Mouse (Mus musculus): ENCODE results near the gene Pafah1b2. TPM values are rescaled to one million over a fixed set of nuclear protein-coding genes. Genes with fewer than 3 reads are reported as not detected.
A peak's percentile ranks its signal among the peaks of the same experiment; 100 is the strongest.

The Pafah1b2 gene
- polyA plus RNA-seq (2017; shearing (Covaris generic)), result 10 to 100 TPM; 59.9 to 63.9 TPM

DNA sequence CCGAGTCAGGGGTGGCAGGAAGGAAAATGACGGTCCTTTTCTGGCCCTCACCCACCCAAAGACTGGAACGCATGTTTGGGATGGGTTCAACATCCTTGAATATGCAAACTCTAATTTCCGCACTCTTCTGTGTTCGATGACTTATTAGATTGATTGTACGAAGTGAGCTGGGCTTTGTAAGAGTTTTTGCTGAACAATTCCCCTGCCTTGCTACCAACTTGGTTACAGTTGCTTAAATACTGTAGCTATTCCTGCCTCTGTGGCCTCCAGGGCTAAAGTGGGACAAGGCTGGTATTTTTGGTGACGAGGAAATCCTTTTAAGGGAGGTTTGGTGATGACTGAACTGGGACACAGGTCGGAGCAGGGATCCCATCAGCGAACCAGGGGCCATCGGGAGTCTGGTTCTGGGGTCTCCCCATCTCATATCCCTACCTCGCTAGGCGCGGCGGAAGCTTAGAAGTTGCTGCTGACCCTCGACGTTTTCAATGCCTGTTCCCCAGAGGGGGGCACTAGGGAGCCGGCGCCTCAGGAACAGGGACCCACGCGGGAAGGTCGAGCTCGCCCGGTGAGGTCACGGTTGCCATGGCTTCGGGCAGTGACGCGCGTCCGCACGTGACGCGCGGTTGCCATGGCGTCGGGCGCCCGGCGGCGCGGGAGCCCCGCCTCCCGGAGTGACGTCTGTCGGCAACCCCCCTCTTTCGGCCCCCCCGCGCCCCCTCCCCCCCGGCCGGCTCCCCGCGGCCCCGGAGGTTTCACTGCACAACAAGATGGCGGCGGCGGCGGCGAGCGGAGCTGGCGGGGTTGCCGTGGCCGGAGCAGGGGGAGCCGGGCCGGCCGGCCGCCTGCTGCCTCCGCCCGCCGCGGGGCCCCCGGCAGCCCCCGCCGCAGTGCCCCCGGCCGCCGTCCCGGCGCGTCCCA is at the start of gene Pafah1b2, which contains the start of gene Sik3:
TSS of gene Pafah1b2 (minus strand) at position 600 of the 918 bp plus-strand sequence.
TSS of gene Sik3 (plus strand) at position 730 of the 918 bp plus-strand sequence.
- peak; percentile 81 for ATAC-seq

DNA sequence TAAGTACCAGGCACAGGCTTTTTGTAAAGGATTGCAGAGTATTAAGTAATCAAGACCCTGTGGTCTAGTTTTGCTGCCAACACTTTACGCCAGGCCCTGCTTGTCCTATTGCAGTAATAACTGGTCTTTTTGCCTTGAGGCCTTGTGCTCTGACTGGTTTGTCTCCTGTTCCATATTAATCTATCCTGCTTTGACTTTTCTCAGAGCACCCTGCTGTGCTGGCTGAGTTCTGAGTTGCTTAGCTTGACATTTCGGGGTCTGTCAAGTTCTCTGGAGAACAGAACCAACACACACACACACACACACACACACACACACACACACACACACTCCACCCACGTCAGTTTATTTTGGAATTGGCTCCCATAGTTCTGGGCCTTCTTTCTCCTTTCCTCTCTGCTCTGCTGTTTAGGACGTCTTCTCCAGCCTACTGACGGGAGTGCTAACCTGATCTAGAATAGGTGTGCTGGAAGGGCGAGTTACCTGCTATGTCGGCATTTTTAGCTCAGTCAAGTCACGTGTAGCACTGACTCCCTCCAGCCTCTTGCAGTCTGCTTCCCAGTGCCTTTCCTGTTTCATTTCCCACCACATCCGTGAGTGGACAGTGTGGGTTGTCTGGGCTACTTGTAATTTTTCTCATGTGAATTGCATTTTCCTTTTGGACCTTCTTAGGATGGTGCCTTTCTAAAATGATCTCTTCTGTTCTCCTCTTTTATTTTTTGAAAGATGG is 49.4 kb upstream of the Pafah1b2 start:
- ATAC-seq, result no peak

DNA sequence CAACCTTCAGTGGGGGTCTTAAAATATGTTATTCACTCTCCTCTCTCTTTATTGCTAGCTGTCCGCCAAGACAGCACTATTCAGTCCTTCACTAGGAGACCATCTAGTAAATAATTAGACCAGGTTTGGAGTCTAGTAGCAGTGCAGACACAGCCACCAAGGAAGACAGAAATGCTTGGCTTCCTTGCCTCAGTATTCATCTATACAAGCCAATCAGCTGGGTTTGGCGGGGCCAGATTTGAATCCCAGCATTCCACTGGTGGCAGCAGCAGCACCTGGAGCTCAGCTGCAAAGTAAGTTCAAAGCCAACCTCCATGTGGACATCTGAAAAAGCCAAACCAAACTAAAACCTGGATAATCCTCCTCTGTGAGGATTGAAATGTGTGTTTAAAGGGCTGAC is 47.8 kb upstream of the Pafah1b2 start:
- no peak for ATAC-seq

DNA sequence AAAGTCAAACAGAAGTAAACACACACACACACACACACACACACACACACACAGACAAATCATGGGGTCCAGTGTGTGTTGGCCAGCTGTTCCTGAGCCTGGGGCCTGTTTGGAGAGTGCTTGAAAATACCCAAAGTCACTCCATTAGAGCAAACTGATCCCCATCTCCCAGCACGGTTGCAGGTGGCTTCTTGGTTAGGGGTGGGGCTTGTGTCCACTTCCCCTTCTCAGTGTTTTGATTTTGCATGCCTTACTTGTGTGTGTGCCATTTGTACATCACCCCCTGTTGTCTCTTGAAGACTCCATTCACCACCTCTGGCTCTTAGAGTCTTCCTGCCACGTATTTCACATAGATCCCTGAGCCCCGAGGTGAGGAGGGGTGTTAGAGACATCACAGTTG is 45.6 kb upstream of the Pafah1b2 start:
- no peak for ATAC-seq

DNA sequence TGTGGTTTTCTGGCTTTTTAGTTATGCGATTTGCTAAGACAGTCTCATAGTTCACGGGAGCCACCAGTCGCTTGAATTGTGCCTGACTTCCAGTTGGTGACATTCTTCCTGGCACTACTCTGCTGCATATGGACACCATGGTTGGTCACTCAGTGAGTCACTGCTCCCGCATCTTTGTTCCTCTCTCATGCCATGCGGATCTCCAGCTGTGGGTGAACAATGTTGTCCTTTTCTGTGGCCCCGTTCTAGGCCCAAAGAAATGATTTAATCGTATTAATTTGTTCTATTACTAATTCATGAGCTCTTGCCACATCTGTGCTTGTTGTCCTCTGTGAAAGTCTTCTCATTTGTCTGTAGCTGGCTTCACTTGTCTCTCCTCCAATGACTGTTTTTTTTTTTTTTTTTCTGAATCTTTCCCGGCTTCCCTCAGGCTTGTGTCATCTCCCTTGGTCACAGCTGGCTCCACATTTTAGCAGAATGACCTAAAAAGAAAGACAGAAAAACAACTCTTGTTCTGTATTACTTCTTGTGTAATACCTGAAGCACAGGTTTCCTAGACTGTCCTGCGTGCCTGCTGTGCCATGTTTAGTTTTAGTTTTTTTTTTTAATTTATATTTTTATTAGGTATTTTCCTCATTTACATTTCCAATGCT is 40.6 kb upstream of the Pafah1b2 start:
- no peak for ATAC-seq

DNA sequence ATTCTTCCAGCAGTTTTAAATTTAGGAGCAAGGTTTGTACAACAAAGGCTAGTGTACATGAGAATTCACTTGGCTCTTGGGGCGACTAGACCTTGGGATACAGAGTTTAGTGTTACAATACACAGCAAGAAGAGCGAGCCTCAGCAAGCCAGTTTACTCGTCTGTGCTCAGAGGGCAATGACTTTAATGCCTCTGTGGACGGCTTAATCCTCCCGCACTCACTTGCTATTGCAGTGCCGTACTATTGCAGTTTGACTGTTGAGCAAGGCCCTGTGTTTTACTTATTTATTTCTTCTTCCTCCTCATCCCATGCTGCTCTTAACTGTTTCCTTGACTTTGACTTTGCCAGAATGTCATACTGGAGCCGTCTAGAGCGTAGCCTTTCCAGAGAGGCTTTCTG is 37.7 kb upstream of the Pafah1b2 start:
- no peak for ATAC-seq

DNA sequence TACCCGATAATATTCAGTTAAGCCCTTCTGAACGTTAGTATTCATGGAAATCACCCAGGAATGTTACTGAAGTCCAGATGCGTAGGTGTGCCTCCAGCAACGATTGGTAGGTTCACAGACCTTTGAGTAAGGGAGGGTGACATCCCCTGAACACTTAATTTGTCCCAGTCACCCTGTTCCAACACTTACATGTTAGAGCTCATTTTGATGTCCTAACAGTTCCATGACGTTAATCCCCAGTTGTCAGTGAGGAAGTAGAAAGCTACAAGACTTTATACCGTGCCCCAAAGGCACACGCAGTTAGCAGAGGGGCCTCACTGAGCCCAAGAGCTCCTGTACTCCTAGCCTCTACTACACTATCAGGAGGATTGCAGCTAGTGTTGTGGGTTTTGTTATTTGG is 37.0 kb upstream of the Pafah1b2 start:
- no peak for ATAC-seq

DNA sequence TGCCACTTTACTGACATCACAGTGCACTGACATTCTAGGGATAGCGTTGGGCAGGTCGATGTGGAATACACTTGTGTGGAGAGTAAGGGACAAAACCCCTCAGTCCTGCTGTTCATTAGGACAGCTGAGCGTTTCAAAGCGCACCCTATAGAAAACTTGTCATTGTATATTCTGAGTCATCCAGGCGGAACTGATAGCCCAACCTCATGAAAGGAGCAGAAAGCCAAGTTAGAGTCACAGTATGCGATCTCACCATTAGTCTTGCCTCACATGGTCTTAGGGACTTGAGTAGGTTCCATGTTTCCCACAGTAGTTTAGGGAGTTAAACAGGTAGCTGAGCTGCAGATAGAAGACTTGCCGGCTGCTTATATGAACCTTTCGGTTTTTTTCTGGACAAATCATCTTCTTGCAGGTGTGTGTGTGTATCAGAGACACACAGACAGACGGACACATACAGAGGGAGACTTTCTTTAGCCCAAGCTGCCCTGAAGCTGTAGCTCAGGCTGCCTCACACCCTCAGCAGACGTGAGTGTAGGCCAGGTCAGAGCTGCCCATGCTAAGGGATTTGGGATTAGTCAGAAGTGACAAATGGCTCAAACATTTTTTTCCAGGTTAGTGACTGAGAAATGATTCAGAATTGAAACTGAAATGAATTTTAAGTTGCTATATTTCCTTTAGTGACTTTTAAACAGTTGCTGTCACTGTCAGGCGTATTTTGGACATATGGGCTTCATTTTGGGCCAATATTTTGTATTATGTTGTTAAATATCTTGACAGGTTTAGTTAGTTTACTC is 34.4 kb upstream of the Pafah1b2 start:
- no peak for ATAC-seq

DNA sequence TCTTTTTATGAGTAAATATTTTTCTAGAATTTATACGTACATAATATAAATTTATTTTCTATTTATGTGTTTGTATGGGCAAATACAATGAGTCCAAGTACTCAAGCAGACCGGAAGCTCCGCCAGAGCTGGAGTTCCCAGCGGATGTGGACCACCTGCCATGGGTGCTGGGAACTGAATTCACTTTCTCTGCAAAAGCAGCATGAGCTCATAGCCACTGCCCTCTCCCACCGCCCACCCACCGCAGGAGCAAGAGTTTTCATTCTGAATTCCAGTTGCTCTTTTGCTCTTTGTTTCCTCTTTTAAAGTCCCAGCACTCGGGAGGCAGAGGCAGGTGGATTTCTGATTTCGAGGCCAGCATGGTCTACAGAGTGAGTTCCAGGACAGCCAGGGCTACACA is 31.1 kb upstream of the Pafah1b2 start:
- no peak for ATAC-seq

DNA sequence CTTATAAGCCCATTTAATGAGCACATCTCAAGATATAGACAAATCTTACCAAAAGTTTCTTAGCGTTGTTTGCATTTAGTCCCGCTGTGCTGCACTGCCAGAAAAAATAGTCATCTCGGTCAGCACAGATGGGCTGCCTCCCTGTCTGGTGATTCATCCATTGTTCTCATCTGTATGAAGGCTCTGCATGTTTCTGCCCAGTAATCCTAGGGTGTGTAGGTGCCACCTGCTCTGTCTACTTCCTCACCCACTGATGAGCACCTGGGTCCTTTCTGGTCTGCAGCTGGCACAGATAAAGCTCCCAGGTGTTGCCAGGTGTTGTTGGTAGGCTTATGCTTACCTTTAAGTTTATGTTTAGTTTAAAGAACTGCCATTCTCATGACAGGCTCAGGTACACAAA is 29.9 kb upstream of the Pafah1b2 start:
- no peak for ATAC-seq

DNA sequence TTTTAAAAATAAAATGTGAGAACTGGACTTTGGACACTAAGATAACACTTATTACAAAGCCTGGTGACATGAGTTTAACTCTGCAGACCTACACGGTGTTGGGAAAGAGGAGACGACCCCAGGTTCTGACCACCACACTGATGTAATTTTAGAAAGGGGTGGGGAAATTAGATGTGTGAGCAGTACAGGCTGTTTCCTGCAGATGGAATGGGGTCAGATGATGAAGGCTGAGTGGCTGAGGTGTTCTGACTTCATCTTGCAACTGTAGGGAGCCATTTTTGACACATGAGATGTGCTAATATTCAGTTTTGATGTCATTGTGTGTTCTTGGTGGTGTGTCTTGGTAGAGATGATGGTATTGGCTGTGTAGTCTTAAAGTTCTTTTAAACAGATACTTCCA is 28.7 kb upstream of the Pafah1b2 start:
- ATAC-seq, result no peak

DNA sequence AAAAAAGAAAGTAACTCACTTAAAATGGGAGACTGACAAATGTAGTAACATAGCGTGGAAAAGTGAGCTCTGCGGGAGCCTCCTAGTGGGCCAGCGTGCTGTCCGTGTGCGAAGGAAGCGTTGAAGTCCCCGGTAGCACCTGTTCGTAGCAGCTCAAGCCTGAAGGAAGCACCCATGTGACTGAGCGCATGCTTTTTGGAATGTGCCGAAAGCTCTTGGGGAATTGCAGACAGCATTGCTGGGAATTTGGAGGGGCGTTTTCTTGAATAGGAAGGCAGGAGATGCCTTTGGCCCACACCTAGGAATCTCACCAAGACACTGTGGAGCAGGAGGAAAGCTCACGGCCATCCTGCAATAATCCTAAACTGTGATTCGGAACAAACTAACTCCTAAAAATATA is 26.3 kb upstream of the Pafah1b2 start:
- no peak for ATAC-seq

DNA sequence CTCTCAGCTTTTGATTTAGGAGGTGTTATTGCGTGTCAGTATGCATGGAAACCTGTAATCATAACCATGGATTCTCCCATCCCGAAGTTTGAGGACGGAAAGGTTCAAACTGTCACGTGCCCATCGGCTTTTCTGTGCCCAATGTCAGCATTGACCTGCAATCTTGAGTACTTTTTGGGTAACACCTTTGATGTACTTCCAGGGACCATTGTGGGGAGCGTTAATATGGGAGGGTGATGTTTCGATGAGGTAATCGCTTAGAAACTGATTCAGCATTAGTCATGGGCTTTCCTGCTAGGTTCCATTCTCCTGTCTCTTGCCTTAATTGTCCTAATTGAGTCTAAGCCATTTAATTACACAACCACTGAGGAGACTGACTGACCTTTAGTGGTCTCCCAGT is 24.4 kb upstream of the Pafah1b2 start:
- ATAC-seq, result no peak

DNA sequence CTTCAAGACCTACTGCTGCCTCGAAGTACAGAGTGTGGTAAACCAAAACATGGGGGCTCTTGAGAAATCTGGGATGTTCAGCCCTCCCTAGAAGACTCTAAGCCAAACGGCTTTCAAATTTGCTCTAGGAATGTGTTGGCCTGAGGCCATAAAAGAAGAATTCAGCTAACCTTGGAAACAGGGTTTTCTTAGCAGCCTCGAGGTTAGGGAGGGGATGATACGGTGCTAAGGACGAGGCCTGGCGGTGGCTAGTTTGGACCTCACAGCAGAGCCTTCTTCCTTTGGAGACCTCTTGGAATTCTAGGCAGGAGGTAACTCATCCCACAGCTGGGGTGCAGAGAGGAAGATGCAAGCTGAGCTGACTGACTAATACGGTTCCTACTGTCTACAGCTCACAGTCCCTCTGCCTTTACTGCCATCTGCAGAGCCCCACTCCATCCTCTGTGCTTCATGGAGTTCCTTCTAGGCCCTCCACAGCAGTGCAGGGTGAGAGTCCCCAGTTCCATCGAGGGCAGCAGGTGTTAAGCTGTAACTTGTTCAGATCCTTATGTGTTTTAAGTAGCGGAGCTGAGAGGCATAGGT is 22.9 kb upstream of the Pafah1b2 start:
- no peak for ATAC-seq

DNA sequence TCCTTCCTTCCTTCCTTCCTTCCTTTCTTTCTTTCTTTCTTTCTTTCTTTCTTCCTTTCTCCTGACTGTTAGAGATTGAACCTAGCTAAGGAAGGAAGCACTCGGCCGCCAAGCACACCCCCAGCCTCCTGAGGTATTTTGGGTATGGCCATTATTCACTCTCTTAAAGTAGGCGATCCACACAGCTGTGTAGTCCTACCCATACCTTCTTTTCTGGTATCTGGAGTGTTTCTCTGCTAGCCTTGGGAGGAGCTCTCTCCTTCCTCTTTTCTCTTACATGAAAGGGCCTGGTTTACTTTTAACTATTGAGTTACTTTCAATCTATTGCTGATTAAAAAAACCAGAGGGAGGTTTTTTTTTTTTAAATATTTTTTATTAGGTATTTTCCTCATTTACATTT is 21.4 kb upstream of the Pafah1b2 start:
- ATAC-seq, result no peak

DNA sequence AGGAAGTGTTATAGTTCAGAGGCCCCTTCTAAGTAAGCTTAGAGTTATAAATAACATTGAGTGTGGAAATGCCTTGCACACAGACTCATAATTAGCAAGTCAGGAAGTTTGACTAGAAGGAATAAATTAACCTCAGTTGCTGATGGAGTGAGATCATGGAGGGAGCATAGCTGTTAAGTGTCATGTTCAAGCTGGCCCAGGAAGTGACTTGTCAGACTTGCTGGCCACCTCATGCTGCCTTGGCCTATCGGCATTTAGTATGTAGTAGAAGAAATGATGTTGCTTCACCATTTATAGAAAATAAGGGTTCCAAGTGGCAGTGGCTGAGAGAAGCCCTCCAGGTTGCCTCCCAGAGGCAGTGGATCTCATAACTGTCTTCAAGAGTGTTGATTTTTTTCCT is 20.6 kb upstream of the Pafah1b2 start:
- ATAC-seq, result no peak

DNA sequence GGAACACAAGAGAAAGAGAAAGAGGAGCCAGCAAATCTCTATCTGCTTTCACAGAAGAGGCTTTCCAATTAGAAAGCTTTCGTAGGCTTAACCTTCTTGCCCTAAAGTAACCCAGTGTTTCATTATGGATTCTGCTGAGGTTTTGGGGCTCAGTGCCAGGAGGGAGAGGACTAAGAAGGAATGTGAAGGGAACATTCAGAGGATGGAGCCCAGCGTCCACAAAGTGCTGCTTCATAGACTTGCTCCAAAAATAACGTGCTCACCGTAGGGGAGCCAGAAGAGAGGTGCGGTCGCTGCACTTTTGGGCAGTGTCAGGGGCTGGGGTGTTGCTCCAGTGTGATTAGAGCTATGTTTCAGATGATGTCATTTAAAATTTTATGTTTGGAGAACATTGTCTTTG is 19.7 kb upstream of the Pafah1b2 start:
- no peak for ATAC-seq

DNA sequence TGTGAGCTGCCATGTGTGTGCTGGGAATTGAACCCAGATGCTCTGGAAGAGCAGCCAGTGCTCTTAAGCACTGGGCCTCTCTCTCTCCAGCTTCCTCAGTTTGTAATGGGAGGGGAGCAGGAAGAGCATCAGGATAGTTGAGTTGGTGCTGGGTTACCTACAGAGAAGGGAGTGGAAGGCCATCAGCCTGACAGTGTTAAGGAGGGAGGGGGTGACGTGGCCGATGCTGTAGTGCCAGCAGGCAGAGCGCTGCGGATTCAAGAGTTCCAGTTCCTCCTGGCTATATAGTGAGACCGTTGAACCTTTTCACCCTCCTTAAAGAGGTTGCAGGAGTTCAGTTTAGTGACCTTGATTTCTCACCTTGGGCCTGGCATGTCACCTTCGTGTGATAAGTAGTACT is 18.5 kb upstream of the Pafah1b2 start:
- ATAC-seq, result no peak

DNA sequence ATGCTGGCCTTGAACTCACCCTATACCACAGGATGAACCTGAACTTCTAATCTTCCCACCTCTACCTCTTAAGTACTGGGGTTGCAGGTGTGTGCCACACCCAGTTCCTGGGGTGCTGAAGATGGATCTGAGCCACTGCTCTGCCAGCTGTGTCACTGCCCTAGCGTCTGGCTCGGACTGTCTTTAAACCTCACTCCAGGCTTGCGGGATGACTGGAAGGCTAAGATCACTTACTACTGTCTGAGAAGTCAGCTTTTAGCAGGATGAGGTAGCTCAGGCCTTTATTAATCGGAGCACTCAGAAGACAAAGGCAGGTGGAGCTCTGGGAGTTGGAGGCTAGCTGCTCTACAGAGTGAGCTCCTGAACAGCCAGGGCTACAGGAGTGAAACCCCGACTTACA is 17.7 kb upstream of the Pafah1b2 start:
- no peak for ATAC-seq

DNA sequence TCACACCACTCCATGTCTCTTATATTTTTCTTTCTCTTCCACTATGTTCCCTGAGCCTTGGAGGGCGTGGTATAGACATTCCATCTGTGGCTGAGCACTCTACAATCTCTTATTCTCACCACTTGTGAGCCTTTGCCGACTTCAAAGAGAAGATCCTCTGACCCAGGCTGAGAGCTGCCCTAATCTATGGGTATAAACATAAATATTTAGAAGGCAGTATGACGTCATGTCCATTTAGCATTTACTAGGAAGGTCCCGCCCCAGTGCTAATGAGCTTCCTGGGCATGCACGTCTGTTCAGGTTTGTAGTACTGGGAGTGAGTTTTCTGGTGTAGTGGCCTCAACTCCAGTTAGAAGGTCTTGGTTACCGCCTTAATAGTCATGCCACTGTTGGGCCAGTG is 17.0 kb upstream of the Pafah1b2 start:
- no peak for ATAC-seq

DNA sequence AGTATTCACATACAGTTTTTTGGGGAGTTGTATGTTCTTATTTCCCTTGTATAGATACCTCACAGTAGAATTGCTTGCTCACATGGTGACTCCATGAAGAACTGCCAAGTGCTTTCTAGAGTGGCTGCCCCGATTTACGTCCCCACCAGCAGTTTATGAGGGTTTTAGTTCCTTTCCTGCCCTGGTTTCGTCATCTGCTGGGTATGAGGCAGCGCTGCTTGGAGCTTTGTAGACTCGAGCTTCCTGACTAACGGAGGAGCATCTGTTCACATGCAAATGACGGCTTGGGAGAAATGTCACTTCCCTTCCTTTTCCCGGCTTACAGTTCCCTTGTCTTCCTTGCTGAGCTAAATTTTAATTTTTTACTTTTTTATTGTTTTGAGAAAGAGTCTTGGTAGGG is 15.5 kb upstream of the Pafah1b2 start:
- no peak for ATAC-seq
